Mouse (Mus musculus): ENCODE measurements around the gene Phf24.

GRCm38 (mm10) chr4:42928209-42928608 lies 11.7 kb downstream of the Phf24 start:
- no peak for TF ChIP-seq POLR2A (IDR thresholded peaks at IDR 0.05; ENCODE audit: low read depth, low read length)
- TF ChIP-seq CTCF (IDR thresholded peaks at IDR 0.05; ENCODE audit: extremely low read depth, insufficient read depth, insufficient read length, insufficient replicate concordance), result no peak
